Mouse (Mus musculus) lung, adult 2 months (tissue): ENCODE results near the gene Grap2.

Experiments used
- CTCF ChIP-seq: fragments of 200-500 bp; IDR thresholded peaks from 2 replicates; pipeline ENCODE4 v1.5.1; 2011; ENCODE audit warnings: mild to moderate bottlenecking, low read length, control low read depth; ENCODE audit not compliant: insufficient read depth
- POLR2A ChIP-seq: fragments of 200-500 bp; IDR thresholded peaks from 2 replicates; pipeline ENCODE4 v1.6.1; 2011; ENCODE audit warnings: low read depth, mild to moderate bottlenecking, control low read depth, low read length, borderline replicate concordance; ENCODE audit errors: extremely low read depth

GRCm38 (mm10) chr15:80576415-80576994, 4.1 kb downstream of the Grap2 start:
- no peak for TF ChIP-seq CTCF
- TF ChIP-seq POLR2A, result no peak
